Mouse (Mus musculus): ENCODE measurements at regions not wholly inside any gene's neighbourhood (a gene's known extent, or its start where the extent isn't known, plus 50 kb on each side); places are given as distances from the start of the nearest gene placed in this dataset.
"Not testable (repeated sequence)": the region's sequence is repeated elsewhere in the genome, so short reads cannot be mapped to it uniquely, and the experiment has no call there.

- DNase-seq (ENCODE audit: low spot score in 2 of 2), result no peak
These were observed 65.3 kb upstream of the Adam6b start for GRCm38 (mm10) chr12:113423736-113424597.

GRCm38 (mm10) chr12:113424598-113425208 lies 64.6 kb upstream of the Adam6b start:
- not testable (repeated sequence) for DNase-seq (ENCODE audit: low spot score in 2 of 2)

- no peak for DNase-seq (ENCODE audit: low spot score in 2 of 2)
These were observed 63.9 kb upstream of the Adam6b start for GRCm38 (mm10) chr12:113425209-113426070.

DNA sequence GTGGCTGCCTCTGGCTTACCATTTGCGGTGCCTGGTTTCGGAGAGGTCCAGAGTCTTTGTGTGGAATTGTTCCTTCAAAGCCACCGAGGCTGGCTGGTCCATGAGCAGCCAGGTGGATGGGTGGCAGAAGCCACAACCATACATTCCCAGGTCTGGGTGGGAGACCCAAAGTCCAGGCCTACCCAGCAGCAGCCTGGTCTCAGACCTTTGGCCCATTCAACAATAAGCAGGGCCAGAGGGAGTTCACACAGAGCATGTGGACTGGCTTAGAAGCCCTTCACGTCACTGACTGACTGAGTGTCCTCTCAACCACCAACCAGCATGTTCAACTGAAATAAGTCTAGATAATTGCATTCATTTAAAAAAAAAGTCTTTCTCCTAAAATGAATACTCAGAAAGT lies 62.7 kb upstream of the Adam6b start:
- no peak for DNase-seq (ENCODE audit: low spot score in 2 of 2)

DNA sequence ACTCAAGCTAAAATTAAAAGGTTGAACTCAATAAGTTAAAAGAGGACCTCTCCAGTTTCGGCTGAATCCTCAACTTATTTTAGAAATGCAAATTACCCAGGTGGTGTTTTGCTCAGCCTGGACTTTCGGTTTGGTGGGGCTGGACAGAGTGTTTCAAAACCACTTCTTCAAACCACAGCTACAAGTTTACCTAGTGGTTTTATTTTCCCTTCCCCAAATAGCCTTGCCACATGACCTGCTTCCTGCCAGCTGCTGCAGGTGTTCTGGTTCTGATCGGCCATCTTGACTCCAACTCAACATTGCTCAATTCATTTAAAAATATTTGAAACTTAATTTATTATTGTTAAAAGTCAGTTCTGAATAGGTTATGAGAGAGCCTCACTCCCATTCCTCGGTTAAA lies 62.0 kb upstream of the Adam6b start:
- peak; percentile 12 to 51 for DNase-seq (ENCODE audit: low spot score in 2 of 2)

DNA sequence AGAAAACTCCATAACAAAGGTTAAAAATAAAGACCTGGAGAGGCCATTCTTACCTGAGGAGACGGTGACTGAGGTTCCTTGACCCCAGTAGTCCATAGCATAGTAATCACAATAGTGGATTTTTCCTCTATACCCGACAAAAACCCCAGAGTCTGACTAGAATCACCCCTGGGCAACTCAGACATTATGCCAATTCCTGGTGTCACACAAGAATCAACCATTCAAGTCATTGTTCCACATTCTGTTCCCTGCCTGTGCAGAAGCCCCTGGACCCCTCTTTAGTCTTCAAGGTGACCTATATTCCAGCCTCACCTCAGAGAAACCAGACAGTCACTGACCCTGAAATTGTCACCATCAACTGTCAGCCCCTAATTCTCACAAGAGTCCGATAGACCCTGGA lies 60.9 kb upstream of the Adam6b start:
- no peak for DNase-seq (ENCODE audit: low spot score in 2 of 2)

GRCm38 (mm10) chr12:113428901-113429300 lies 60.4 kb upstream of the Adam6b start:
- no peak for DNase-seq (ENCODE audit: low spot score in 2 of 2)

- no peak for DNase-seq (ENCODE audit: low spot score in 2 of 2)
These were observed 59.0 kb upstream of the Adam6b start for GRCm38 (mm10) chr12:113430340-113430739.
